Mouse (Mus musculus): Measurements from ENCODE around the gene Stpg4. TPM values are rescaled to one million over a fixed set of nuclear protein-coding genes. Genes with fewer than 3 reads are reported as not detected.

Stpg4 gene
- total RNA-seq, 2 experiments from 2014 or later, result not detected

DNA sequence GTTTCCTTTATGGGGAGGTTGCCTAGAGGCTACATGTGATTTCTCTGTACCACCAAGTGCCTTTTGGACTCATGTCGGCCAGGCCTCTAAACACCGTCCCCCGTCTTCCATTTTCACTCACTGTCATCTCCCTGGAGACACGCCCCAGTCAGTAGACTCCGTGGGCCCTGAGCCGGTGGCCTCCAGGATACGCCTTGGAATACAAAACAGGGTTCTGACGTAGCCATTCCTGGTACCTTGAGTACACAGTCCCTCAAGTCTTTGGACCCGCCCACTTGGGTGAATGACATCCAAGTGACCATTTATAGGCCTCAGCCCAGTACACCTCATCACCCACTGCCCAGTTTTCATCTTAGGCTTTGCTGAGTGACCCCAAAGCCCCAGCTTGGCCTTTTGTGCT lies 46.9 kb downstream of the Stpg4 start:
- no peak for DNase-seq
- intact Hi-C loops (cut with DNase I), result no loop called here

DNA sequence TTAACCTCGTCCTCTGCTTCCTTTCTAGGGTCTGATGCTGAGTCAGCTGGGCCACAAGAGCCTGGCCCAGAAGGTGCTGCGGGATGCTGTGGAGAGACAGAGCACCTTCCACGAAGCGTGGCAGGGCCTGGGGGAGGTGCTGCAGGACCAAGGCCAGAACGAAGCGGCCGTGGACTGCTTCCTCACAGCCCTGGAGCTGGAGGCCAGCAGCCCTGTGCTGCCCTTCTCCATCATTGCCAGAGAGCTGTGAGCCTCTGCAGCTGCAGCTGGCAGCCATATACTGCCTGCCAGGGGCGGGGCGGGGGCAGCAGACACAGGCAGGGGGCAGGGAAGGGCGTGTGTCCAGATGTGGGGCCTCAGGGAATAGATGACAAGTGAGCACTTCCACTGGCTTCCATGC lies 47.7 kb downstream of the Stpg4 start:
- intact Hi-C loops (cut with DNase I), result no loop called here
- DNase-seq, result peak in 1 of 2 experiments; percentile 52

DNA sequence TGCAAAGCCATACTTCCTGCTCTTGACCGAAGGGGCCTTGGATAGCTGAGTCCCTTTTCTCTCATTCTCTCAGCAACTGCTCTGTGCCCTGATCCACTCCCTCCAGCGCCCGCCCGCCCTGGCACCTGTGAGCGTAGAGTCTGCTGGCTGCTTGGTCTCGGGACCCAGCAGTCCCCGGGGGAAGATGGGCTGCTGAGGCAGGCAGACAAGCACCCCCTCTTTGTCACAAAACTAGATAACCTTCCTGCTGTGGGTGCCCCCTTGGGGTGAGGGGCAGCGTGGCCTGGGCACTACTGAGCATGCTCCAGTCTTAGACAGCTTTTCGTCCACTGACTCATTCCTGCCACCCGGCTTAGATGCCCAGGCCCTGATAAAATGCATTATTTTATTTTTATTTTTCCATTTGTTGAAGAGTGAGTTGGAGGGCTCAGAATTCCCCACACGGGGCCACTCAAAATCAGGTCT lies 48.3 kb downstream of the Stpg4 start:
- intact Hi-C loops (cut with DNase I), result no loop called here

GRCm38 (mm10) chr17:87378354-87379159 lies 49.0 kb downstream of the Stpg4 start:
- intact Hi-C loops (cut with DNase I), result no loop called here
- no peak for DNase-seq

More for the DNA sequence above, 48.3 kb downstream of the Stpg4 start:
- DNase-seq, result no peak

- intact Hi-C loops (cut with DNase I), result no loop called here
- DNase-seq, result no peak
Observed at GRCm38 (mm10) chr17:87377536-87377935, 50.0 kb downstream of the Stpg4 start.

- DNase-seq, result peak in 1 of 2 experiments; percentile 52
- intact Hi-C loops (cut with DNase I), result no loop called here
Observed at GRCm38 (mm10) chr17:87376831-87377471, 50.6 kb downstream of the Stpg4 start.

DNA sequence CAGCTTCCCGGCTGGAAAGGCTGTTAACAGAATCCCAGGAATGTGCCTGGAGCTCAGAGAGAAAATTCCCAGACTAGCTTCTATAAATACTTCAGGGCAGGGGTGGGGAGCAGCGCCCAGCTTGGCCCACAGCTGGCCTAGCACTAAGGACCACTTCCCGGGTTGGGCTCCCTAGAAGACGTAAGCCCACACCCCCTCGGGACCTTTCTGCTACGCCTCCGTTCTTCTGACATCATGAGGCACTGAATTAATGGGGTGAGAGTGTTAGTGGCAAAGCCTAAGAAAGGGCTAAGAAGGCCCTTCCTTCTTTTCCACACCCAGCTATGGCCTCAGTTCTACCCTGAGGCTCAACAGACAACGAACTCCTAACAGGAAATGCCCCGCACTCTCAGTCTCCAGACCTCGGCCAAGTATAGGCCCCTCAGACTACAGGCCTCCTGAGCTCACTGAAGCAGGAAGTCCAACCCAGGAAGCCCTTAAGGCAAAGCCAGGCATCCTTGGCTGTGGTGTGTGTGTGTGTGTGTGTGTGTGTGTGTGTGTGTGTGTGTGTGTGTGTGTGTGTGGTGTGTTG lies 51.5 kb downstream of the Stpg4 start:
- DNase-seq, result peak in 1 of 2 experiments; percentile 43
- intact Hi-C loops (cut with DNase I), result no loop called here

DNA sequence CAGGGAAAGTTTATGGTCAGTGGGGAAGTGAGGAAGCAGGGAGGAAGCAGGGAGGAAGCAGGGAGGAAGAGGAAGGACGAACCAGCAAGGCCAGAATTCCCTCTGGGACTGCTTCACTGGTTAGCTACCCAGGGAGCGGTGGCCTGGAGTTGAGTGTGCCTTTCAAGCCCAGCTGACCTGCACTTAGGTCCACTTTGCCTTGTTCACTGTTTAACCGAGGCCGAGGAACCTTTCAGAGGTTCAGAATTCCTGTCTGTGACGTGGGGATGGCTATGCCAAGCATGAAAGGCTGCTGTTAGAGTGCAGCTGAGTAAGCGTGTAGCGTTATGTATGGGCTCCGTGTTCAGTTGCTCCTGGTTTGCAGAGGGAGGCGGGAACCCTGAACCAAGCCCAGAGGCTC lies 54.2 kb downstream of the Stpg4 start:
- DNase-seq, result no peak
- intact Hi-C loops (cut with DNase I), result no loop called here

DNA sequence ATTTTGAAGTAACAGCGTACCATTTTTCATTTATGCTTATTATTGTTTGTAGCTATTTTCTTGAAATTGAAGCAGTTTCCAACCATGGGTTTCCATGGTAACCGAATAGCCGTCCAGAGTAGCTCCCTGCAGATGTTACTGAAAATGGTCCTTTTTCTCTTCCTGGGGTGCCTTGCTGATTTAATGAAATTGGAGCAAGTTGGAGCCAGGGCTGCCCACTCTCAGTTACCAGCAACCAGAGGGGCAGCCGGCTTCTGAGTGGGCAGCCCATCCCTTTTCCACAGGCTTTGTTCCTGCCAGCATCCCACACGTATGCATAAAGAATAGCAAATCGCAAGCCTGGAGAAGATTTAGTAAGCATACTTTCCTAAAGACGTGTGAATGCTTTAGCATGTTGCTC lies 55.4 kb downstream of the Stpg4 start:
- DNase-seq, result no peak
- intact Hi-C loops (cut with DNase I), result no loop called here

GRCm38 (mm10) chr17:87369270-87369759 lies 58.2 kb downstream of the Stpg4 start:
- intact Hi-C loops (cut with DNase I), result no loop called here

GRCm38 (mm10) chr17:87368481-87368880 lies 59.1 kb downstream of the Stpg4 start:
- no peak for DNase-seq
- intact Hi-C loops (cut with DNase I), result no loop called here

More at GRCm38 (mm10) chr17:87369270-87369759, 58.2 kb downstream of the Stpg4 start:
- DNase-seq, result no peak

- intact Hi-C loops (cut with DNase I), result no loop called here
- peak; percentile 75 to 82 for DNase-seq
Observed at GRCm38 (mm10) chr17:87367640-87368039, 59.9 kb downstream of the Stpg4 start.

DNA sequence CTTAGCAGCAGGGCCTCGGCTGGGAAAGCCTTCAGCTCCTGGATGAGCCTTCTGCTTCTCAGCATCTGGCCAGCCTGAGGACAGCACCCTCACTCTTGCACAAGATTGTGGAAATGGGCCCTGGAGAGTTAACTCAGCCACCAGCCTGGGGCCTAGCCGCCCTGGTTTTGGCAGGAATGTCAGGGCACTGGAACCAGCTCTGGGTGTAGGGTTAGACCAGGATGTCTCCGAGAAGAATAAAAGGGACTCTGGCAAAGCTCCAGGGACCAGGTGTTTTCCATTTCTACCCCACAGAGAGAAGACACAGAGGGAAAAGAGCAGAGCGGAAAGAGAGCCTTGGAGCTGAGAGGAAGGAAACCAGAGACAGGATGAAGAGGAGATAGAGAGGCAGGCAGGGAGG lies 60.3 kb downstream of the Stpg4 start:
- intact Hi-C loops (cut with DNase I), result no loop called here

DNA sequence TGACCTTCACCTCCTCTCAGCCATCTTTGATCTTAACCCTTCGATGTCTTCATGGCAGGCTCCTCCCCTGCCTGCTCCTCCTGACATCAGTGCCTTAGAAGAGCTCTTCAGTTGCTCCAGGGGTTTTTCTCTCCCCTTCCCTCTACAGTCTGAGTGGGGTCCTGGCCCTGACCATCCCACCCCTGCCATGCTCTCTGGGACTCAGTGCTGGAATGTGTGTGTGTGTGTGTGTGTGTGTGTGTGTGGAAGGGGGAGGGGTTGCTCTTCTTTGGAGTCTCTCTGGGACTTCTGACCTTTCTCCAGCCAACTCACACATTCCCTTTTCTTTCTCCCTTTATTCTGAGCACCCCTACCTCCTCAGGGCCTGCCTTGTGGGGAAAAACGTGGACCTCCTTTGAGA lies 61.0 kb downstream of the Stpg4 start:
- intact Hi-C loops (cut with DNase I), result no loop called here
- no peak for DNase-seq

More for the DNA sequence above, 60.3 kb downstream of the Stpg4 start:
- DNase-seq, result no peak

DNA sequence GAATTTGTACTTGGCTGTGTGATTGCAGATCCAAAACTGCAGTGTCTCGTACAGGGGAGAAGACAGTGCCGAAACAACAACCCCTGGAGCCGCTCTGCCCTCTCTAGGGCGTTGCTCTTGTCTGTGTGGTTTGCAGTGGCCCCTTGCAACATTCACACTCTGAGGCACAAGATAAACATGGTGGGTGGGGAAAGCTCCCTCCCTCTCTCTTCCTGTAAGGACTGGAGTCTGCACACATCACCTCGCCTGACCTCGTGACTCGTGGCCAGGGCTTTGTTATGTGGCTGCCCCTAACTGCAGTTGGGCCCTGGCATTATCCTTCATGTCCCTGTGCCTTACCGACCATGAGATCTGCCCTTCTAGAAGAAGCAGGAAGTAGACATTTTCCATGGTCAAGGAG lies 62.3 kb downstream of the Stpg4 start:
- intact Hi-C loops (cut with DNase I), result no loop called here
- DNase-seq, result no peak

- DNase-seq, result no peak
- intact Hi-C loops (cut with DNase I), result no loop called here
Observed at GRCm38 (mm10) chr17:87364108-87364507, 63.4 kb downstream of the Stpg4 start.

DNA sequence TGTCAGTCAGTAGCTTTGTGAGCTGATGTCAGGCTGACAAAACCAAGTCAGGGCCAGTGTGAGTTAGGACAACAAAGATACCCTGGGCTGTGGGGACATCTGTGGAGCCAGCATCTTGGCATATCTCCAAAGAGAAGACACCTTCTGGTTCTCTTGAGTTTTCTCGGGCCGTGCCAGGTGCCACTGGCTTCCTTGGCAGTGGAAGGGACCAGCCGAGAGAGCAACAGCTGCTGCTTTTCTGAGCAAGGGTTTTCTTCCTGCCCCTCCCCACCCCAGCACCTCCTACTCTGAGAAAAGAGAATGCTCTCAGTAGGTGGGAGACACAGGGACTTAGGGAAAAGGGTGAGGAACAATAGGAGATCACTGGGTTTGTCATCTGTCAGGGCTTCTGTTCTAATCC lies 66.4 kb downstream of the Stpg4 start:
- intact Hi-C loops (cut with DNase I), result no loop called here
- no peak for DNase-seq

DNA sequence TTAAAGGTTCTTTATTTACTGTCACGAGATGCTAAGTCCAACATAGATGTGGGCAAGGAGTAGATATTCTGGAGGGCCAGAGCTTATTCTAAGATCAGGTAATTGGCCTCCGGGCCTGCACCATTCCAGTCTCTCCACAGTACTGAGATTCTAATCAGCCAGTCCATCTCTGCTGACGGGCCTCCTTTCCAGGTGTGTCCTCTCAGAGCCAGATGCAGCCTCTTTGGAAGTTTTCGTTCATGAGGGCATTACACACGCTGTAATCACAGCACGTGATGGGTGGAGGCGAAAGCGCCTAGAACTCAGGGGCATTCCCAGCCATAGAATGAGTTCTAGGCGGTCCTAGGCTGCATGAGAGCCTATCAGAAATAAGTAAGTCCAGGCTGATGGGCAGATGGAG lies 70.0 kb downstream of the Stpg4 start:
- intact Hi-C loops (cut with DNase I), result no loop called here

DNA sequence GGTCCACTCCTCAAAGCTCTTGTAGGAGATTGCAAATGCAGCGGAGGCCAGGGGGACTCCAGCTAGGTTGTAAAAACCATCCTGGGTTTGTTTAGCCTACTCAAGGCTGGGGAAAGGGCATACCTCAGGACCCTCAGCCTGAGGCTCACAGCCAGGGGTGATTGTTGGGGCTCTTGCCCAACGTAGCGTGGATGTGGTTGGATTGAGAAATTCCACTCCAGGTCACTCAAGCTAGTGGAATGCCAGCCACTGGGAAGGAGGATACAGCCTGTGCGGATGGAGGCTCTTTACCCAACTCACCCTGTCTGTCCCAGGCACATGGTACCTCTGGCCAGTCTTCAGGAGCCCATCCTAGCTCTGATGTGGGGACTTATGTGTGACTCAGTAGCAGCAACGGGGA lies 71.3 kb downstream of the Stpg4 start:
- intact Hi-C loops (cut with DNase I), result no loop called here
- DNase-seq, result no peak

More for the DNA sequence above, 70.0 kb downstream of the Stpg4 start:
- DNase-seq, result no peak

DNA sequence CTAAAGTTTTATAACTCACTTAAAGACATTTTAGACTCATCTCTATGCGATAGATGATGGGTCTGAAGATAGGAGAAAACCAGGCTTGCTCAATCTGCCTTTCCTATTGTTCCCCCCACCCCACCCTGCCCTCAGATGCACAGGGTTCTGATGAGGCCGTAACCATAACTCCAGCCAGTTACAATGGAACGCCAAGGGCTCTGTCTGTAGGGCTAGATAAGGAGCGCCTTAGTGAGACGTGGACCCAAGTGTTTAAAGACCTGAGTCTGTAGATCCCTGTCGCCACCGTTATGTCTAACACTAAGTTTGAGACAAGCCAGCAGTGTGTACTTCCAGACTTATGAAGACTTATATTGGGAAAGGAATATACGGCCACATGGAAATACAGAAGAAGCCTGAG lies 72.1 kb downstream of the Stpg4 start:
- no peak for DNase-seq
- intact Hi-C loops (cut with DNase I), result no loop called here

GRCm38 (mm10) chr17:87353745-87354320 lies 73.7 kb downstream of the Stpg4 start:
- DNase-seq, result no peak

More at GRCm38 (mm10) chr17:87353745-87354320, 73.7 kb downstream of the Stpg4 start:
- intact Hi-C loops (cut with DNase I), result no loop called here
